Mouse (Mus musculus) gastrocnemius, adult 8-10 months (tissue): ENCODE measurements around the gene Prps2. TPM values are rescaled to one million over a fixed set of nuclear protein-coding genes. Genes with fewer than 3 reads are reported as not detected.
A peak's percentile ranks its signal among the peaks of the same experiment; 100 is the strongest.
"Not testable (repeated sequence)": the region's sequence is repeated elsewhere in the genome, so short reads cannot be mapped to it uniquely, and the experiment has no call there.

ENCODE experiments used
- DNase-seq, 2 experiments: peaks; one replicate each; pipeline ENCODE4 v3.0.0; 2022; ENCODE audit warnings: low spot score in 2 of 2
- total RNA-seq, 4 experiments: library from RNA; stranded (reverse); gene quantifications; 2 replicates each; pipeline ENCODE4 v1.2.4; 2022

Prps2 gene
- total RNA-seq = 1 to 10 TPM; 1.1 to 1.6 (median 1.1) TPM

- DNase-seq = peak; percentile 1 to 3
Measured at GRCm38 (mm10) chrX:167382047-167382853, at the start of gene Prps2. Prps2 (minus strand) TSS chrX:167382749.

- no peak for DNase-seq
Measured at GRCm38 (mm10) chrX:167417654-167418053, 35.1 kb upstream of the Prps2 start.

DNA sequence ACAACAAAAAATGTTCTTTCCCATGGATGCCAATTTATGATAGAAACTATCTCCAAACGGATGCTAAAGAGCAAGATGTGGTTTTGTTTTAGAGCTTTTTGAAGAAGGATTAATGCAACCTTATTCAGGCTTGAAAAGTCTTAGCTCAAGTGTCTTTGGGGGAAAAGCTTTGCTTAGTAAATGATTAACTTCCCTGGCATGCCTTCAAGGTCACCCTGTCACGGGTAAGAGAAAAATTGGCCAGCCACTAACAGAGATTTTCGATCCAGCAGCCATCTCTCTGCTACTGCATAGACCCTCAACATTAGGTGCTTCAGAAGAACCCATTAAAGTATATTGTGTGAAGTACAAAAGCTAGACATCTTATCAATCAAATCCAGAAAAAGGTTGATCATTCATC is 12.4 kb upstream of the Prps2 start:
- no peak for DNase-seq

DNA sequence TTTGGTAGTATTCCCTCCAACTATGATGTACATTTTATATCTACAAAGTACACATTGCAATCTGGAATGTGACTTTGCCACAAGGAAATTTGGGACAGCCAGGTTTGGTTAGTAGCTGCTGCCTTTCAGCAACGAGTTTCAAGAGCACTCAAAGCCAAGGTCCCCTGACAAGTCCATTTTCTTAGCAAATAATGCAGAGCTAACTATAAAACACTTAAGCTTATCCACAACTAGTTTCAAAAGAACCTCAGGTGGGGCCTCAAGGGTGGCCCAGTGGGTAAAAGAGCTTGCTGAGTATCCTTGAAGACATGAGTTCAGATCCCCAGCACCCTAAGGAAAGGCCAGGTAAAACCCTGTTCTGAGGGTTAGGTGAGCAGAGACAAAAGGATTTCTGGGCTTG is 4.1 kb upstream of the Prps2 start:
- no peak for DNase-seq

- DNase-seq = no peak
Measured at GRCm38 (mm10) chrX:167382854-167383186, 271 bp upstream of the Prps2 start.

DNA sequence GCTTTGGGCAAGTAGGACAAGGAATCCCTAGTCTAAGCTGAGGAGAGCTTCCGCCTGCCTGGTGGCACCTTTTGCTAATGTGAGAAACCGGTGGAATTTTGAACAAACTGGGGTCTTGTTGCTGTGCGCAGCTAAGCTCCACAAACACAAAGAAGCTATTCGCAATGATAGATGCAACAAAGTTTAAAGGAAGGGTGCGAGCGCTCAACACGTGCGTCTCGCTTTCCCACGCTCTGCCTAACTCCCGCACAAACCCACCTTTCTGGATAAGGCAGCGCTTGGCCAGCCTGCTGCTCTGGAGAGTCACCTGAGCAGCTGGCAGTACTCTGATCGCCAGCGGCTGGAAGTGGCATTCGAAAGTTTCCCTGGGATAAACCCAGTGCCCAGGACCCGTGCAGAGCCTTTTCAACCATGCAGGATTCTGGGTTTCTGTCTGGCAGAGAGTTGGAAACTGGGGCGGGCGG is 934 bp downstream of the Prps2 start:
- no peak for DNase-seq

DNA sequence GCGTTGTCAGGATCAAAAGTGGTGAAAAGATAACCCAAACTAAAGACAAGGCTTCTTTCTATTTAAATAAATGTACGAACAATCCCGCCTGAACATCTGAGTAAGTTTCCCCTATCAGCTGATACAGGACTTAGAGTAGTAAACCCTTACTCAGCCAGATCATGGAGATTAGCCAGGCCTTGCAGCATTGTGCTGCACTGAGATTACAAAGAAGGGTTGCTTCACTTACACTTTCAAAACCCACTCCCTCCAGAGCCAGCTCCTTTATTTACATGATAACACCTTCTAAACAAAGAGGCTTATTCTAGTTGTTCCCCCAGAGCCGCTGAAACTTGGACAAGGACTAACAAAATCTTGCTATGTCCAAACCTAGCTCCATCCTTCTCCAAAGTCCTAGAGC is 2.5 kb downstream of the Prps2 start:
- DNase-seq = no peak

GRCm38 (mm10) chrX:167361231-167361630 is 21.3 kb downstream of the Prps2 start:
- DNase-seq = not testable (repeated sequence)

GRCm38 (mm10) chrX:167359704-167360103 is 22.8 kb downstream of the Prps2 start:
- DNase-seq = no peak

DNA sequence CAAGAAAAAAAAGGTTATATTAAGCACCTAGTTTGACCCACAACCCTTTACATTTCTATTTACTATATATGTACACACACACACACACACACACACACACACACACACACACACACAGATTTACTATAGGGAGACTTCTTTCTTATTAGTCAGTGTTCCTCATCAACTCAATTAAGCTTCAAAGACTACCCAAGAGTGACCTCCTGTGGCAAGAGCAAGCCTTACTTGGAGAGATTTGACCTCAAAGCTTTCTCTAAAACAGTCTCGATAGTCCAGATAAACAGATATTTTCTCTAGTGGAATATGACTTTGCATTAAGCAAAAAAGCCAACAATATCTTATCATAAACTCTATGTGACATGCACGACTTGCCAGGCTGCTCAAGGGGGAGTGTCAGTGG is 25.1 kb downstream of the Prps2 start:
- DNase-seq = no peak

DNA sequence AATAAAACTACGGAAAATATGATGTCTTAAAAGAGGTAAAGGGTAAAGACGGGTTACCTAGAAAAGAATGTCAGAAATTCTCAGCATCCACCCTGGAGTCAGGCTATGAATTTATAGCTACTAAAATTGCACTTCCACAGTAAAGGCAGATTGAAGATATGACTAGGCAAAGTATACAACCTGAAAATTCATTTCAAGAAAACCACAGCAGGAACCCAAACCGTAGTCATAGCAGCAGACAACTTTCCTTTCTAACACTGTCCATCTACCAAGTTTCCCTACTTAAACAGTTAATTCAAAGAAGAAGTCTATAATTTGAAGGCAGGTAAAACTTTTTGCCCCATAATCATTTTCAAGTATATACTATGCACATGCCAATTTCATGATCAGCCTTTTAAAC is 26.6 kb downstream of the Prps2 start:
- no peak for DNase-seq

- DNase-seq = no peak
Measured at GRCm38 (mm10) chrX:167353617-167354016, 28.9 kb downstream of the Prps2 start.

- DNase-seq = no peak
Measured at GRCm38 (mm10) chrX:167346440-167346839, 36.1 kb downstream of the Prps2 start.

GRCm38 (mm10) chrX:167344356-167344755 is 38.2 kb downstream of the Prps2 start:
- DNase-seq = no peak

DNA sequence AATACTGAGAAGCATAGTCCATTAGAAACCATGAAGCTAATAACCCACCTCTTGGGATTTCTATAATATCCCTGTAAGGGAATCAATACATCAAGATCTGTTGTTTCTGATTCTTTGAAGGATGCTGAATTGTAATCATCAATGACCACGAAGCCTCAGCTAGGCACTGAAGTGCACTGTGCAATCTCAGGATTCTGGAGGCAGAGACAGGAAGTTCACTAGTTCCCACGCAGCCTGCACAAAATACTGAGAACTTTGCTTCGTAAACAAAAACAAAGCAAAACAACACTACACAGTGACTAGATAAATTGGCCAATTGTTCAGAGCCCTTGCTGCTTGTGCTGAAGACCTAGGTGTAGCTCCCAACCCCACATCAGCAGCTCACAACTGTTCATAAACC is 40.7 kb downstream of the Prps2 start:
- DNase-seq = no peak

- DNase-seq = no peak
Measured at GRCm38 (mm10) chrX:167340190-167340589, 42.4 kb downstream of the Prps2 start.

- no peak for DNase-seq
Measured at GRCm38 (mm10) chrX:167337990-167338389, 44.6 kb downstream of the Prps2 start.

- DNase-seq = no peak
Measured at GRCm38 (mm10) chrX:167334571-167334970, 48.0 kb downstream of the Prps2 start.

GRCm38 (mm10) chrX:167332607-167333006 is 49.9 kb downstream of the Prps2 start:
- no peak for DNase-seq

DNA sequence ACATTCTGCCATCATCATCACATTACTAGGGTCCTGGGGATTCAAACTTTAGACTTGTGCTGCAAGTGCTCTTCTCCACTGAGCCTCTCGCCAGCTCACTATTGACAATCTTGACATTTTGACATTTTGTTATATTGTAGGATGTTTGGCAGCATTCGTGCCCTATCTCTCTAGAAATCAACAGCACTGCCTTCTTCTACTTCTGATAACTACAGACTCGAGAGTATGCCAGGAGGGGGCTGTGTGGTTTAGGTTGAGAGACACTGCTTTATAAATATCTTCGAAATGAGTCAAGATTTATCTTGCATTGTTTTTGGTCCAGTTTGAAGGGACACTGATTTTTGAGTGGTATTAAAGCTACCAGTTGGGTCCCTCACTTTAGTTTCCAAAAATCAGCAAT is 51.6 kb downstream of the Prps2 start:
- no peak for DNase-seq

- no peak for DNase-seq
Measured at GRCm38 (mm10) chrX:167330399-167330798, 52.1 kb downstream of the Prps2 start, which contains the start of gene Tlr7. Tlr7 (minus strand) TSS chrX:167330558.

GRCm38 (mm10) chrX:167329620-167330019 is 52.9 kb downstream of the Prps2 start:
- DNase-seq = no peak

- no peak for DNase-seq
Measured at GRCm38 (mm10) chrX:167329098-167329497, 53.5 kb downstream of the Prps2 start.
